Mouse (Mus musculus): Measurements from ENCODE around the gene Cwh43.
A peak's percentile ranks its signal among the peaks of the same experiment; 100 is the strongest.

Gene Cwh43

GRCm38 (mm10) chr5:73405981-73406722 is at the start of gene Cwh43:
Cwh43 (plus strand) TSS chr5:73406075.
- DNase-seq (ENCODE audit: low spot score), result peak; percentile 18

- no peak for DNase-seq (ENCODE audit: low spot score)
Measured at GRCm38 (mm10) chr5:73359134-73359751, 46.6 kb upstream of the Cwh43 start.

GRCm38 (mm10) chr5:73359752-73360141 is 46.1 kb upstream of the Cwh43 start:
- no peak for DNase-seq (ENCODE audit: low spot score)

GRCm38 (mm10) chr5:73360240-73360639 is 45.6 kb upstream of the Cwh43 start:
- DNase-seq (ENCODE audit: low spot score), result no peak

GRCm38 (mm10) chr5:73362338-73362737 is 43.5 kb upstream of the Cwh43 start:
- DNase-seq (ENCODE audit: low spot score), result no peak

GRCm38 (mm10) chr5:73362791-73363190 is 43.1 kb upstream of the Cwh43 start:
- DNase-seq (ENCODE audit: low spot score), result no peak

- no peak for DNase-seq (ENCODE audit: low spot score)
Measured at GRCm38 (mm10) chr5:73364107-73364864, 41.6 kb upstream of the Cwh43 start.

GRCm38 (mm10) chr5:73367906-73368305 is 38.0 kb upstream of the Cwh43 start:
- no peak for DNase-seq (ENCODE audit: low spot score)

- DNase-seq (ENCODE audit: low spot score), result no peak
Measured at GRCm38 (mm10) chr5:73368845-73369447, 36.9 kb upstream of the Cwh43 start.

- DNase-seq (ENCODE audit: low spot score), result no peak
Measured at GRCm38 (mm10) chr5:73369731-73370130, 36.1 kb upstream of the Cwh43 start.

- no peak for DNase-seq (ENCODE audit: low spot score)
Measured at GRCm38 (mm10) chr5:73372601-73373000, 33.3 kb upstream of the Cwh43 start.

GRCm38 (mm10) chr5:73373184-73373583 is 32.7 kb upstream of the Cwh43 start:
- DNase-seq (ENCODE audit: low spot score), result no peak

GRCm38 (mm10) chr5:73376041-73376440 is 29.8 kb upstream of the Cwh43 start:
- DNase-seq (ENCODE audit: low spot score), result peak; percentile 5

GRCm38 (mm10) chr5:73376491-73376890 is 29.4 kb upstream of the Cwh43 start:
- no peak for DNase-seq (ENCODE audit: low spot score)

GRCm38 (mm10) chr5:73379908-73380307 is 26.0 kb upstream of the Cwh43 start:
- peak; percentile 89 for DNase-seq (ENCODE audit: low spot score)

- DNase-seq (ENCODE audit: low spot score), result no peak
Measured at GRCm38 (mm10) chr5:73380829-73381228, 25.0 kb upstream of the Cwh43 start.

GRCm38 (mm10) chr5:73381510-73381909 is 24.4 kb upstream of the Cwh43 start:
- no peak for DNase-seq (ENCODE audit: low spot score)

GRCm38 (mm10) chr5:73381976-73382540 is 23.8 kb upstream of the Cwh43 start:
- peak; percentile 9 for DNase-seq (ENCODE audit: low spot score)

GRCm38 (mm10) chr5:73382737-73383646 is 22.9 kb upstream of the Cwh43 start:
- DNase-seq (ENCODE audit: low spot score), result peak; percentile 84

- DNase-seq (ENCODE audit: low spot score), result peak; percentile 68
Measured at GRCm38 (mm10) chr5:73383647-73383970, 22.3 kb upstream of the Cwh43 start.

GRCm38 (mm10) chr5:73393041-73393440 is 12.8 kb upstream of the Cwh43 start:
- no peak for DNase-seq (ENCODE audit: low spot score)

All from retina, embryonic 14.5 days (tissue).